Comparison of ENCODE assay signal across 20 mouse cellular contexts in the genomic region with DNA sequence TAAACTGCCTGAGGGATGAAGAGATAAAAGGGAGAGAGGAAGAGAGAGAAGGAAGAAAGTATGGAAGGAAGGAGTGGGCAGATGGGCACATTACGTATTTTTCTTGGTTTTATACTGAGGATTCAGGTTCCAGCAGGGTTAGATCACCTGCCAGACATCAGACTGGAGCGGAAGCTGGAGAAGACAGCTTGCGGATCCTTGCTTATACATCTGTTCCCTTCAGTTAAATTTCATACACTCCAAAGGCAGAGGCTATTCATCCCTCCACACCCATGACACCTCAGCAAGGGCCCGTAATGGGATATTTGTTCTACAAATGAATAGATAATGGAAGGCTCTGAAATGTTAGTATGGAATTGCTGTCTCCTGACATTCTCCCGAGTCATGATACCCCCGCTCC.
"Had no signal": no experiment of that assay in that cellular context is flagged by ENCODE, and none has a peak within 500 bp of the region (broad histone marks: within the 10 kb centered on the region; RNA-seq: fewer than 3 reads in every experiment).

No protein-coding gene starts in this region.

- H3K27me3 ChIP-seq: embryonic facial prominence, embryonic 12.5 days; embryonic facial prominence, embryonic 15.5 days; forebrain, embryonic 12.5 days had no signal

- H3K27ac ChIP-seq: embryonic facial prominence, embryonic 12.5 days; embryonic facial prominence, embryonic 15.5 days; forebrain, embryonic 10.5 days; forebrain, embryonic 12.5 days; gastrocnemius, adult 2 months; heart, adult 2 months; heart, embryonic 10.5 days had no signal

- ATAC-seq: forebrain, embryonic 14.5 days; forebrain, embryonic 16.5 days; forebrain, postnatal 0 days had no signal

- DNase-seq: cerebellum, adult 8-10 months; cerebellum, adult 9-10 months; embryo, embryonic 11 days; forebrain, postnatal 0 days; gastrocnemius, adult 2 months; gastrocnemius, postnatal 10 days; gastrocnemius, postnatal 14 days; gastrocnemius, postnatal 25 days; gastrocnemius, postnatal 36 days; heart, adult 11 months; heart, adult 18-20 months; heart, adult 2 months had no signal

- H3K9me3 ChIP-seq: embryonic facial prominence, embryonic 15.5 days; forebrain, embryonic 10.5 days; forebrain, embryonic 12.5 days had no signal

- H3K9ac ChIP-seq: embryonic facial prominence, embryonic 12.5 days; embryonic facial prominence, embryonic 15.5 days; forebrain, embryonic 12.5 days; forebrain, postnatal 0 days had no signal

- H3K4me3 ChIP-seq: embryonic facial prominence, embryonic 12.5 days; embryonic facial prominence, embryonic 15.5 days; erythroblast, embryonic 14.5 days; forebrain, embryonic 10.5 days; forebrain, embryonic 12.5 days; gastrocnemius, adult 2 months; heart, adult 2 months; heart, embryonic 10.5 days had no signal

- H3K4me2 ChIP-seq: embryonic facial prominence, embryonic 12.5 days; embryonic facial prominence, embryonic 15.5 days; forebrain, embryonic 12.5 days had no signal

- H3K4me1 ChIP-seq: embryonic facial prominence, embryonic 12.5 days; embryonic facial prominence, embryonic 15.5 days; heart, embryonic 10.5 days had no signal
